Mouse (Mus musculus) skeletal muscle tissue, adult 2 months (tissue): Measurements from ENCODE around the gene Zfp324.

ENCODE experiments used
- DNase-seq: peaks from one replicate; pipeline ENCODE4 v3.0.0-alpha.2; 2012; ENCODE audit warnings: low read depth, low spot score

The Zfp324 gene

GRCm38 (mm10) chr7:12966104-12966845 is 637 bp downstream of the Zfp324 start:
- no peak for DNase-seq

GRCm38 (mm10) chr7:12970906-12971305 is 5.3 kb downstream of the Zfp324 start:
- DNase-seq = no peak

- DNase-seq = peak; percentile 97
Observed at GRCm38 (mm10) chr7:12977682-12978389, 12.2 kb downstream of the Zfp324 start, which contains the start of gene Zfp446. TSS of gene Zfp446 (plus strand) at chr7:12977848.

- no peak for DNase-seq
Observed at GRCm38 (mm10) chr7:12978931-12979722, 13.5 kb downstream of the Zfp324 start.

- no peak for DNase-seq
Observed at GRCm38 (mm10) chr7:12979776-12980175, 14.1 kb downstream of the Zfp324 start.

GRCm38 (mm10) chr7:12980291-12980690 is 14.7 kb downstream of the Zfp324 start:
- DNase-seq = no peak

- no peak for DNase-seq
Observed at GRCm38 (mm10) chr7:12985724-12986123, 20.1 kb downstream of the Zfp324 start.

GRCm38 (mm10) chr7:12986906-12987305 is 21.3 kb downstream of the Zfp324 start:
- DNase-seq = no peak

- no peak for DNase-seq
Observed at GRCm38 (mm10) chr7:12987409-12988189, 22.0 kb downstream of the Zfp324 start.

GRCm38 (mm10) chr7:12992222-12992621 is 26.6 kb downstream of the Zfp324 start:
- no peak for DNase-seq

- no peak for DNase-seq
Observed at GRCm38 (mm10) chr7:12993148-12993547, 27.5 kb downstream of the Zfp324 start.

GRCm38 (mm10) chr7:12995862-12996261 is 30.2 kb downstream of the Zfp324 start:
- DNase-seq = no peak

- DNase-seq = no peak
Observed at GRCm38 (mm10) chr7:12997230-12997629, 31.6 kb downstream of the Zfp324 start.

GRCm38 (mm10) chr7:12998053-12998452 is 32.4 kb downstream of the Zfp324 start, which contains the start of gene Slc27a5:
TSS of gene Slc27a5 (minus strand) at chr7:12998192.
- DNase-seq = no peak

GRCm38 (mm10) chr7:12998851-12999250 is 33.2 kb downstream of the Zfp324 start, which contains the start of gene Trim28:
TSS of gene Trim28 (plus strand) at chr7:12999114.
- DNase-seq = no peak

GRCm38 (mm10) chr7:13001584-13001983 is 35.9 kb downstream of the Zfp324 start:
- DNase-seq = no peak

GRCm38 (mm10) chr7:13003380-13003779 is 37.7 kb downstream of the Zfp324 start:
- DNase-seq = no peak

- DNase-seq = no peak
Observed at GRCm38 (mm10) chr7:13006011-13006410, 40.4 kb downstream of the Zfp324 start.

GRCm38 (mm10) chr7:13006531-13006930 is 40.9 kb downstream of the Zfp324 start:
- DNase-seq = no peak

- DNase-seq = no peak
Observed at GRCm38 (mm10) chr7:13007341-13008092, 41.9 kb downstream of the Zfp324 start.
